Mouse (Mus musculus): ENCODE measurements around the gene Snrpd2.
A peak's percentile ranks its signal among the peaks of the same experiment; 100 is the strongest.

The Snrpd2 gene

GRCm38 (mm10) chr7:19149626-19150025 lies at the start of gene Snrpd2:
Snrpd2 (plus strand) TSS chr7:19149722.
- peak; percentile 98 to 100 for DNase-seq

GRCm38 (mm10) chr7:19100290-19100689 lies 49.2 kb upstream of the Snrpd2 start:
- DNase-seq = no peak

DNA sequence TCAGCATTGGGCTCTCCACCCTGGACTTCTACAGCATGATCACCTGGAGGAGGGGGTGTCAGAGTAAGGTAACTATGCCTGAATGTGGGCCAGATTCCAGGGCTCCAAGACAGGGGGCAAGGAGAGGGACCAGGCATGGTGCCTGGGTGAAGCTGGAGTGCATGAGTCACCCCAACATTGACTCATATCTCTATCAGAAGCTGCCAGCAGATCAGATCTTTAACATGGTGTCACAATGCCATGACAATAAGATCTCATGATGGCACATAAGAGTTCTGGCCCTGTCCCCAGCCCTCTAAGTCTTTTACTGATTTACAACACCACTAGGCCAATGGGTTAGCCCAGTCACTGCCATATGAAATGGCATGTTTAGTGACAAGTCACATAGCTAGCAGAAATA lies 45.8 kb upstream of the Snrpd2 start:
- no peak for DNase-seq

- no peak for DNase-seq
Measured at GRCm38 (mm10) chr7:19104486-19104885, 45.0 kb upstream of the Snrpd2 start.

- no peak for DNase-seq
Measured at GRCm38 (mm10) chr7:19107436-19107835, 42.1 kb upstream of the Snrpd2 start.

GRCm38 (mm10) chr7:19109565-19109964 lies 40.0 kb upstream of the Snrpd2 start:
- no peak for DNase-seq

DNA sequence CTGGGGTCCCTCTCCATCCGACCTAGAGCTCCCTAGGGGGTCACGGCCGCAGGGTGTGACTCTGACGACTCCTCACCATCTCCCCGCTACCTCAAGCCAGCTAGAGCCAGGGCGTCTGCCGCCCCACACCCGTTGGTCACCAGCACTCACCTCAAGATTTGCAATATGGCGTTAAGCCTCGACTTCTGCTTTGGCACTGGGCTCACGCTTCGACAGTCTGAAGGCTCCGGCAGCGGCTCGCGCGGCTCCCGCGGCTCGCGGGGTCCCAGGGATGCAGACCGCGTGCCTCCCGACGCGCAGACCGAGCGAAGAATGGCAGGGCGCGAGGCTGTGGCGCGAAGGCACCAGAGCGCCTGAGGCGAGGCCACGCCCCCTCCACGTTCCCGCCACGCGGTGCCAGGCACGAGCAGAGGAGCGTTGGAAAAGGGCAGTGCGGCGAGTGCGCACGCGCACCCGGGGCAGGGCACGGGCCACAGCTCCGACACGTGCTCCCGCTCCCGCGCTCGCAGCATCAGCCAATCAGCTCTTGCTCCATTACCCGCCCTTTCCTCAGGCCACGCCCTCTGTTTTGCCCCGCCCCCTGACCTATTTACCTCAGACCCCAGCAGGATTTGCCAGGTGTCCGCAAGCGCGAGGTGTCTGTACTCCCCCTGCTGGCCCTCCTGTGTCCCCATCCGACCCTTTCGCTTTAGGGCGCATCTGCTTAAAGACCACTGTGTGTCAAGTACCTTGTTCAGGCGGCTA lies 31.3 kb upstream of the Snrpd2 start, which contains the start of gene Gm4969:
Gm4969 (minus strand) TSS at position 341 of the 744 bp plus-strand sequence.
- peak; percentile 62 to 86 for DNase-seq

GRCm38 (mm10) chr7:19119083-19119482 lies 30.4 kb upstream of the Snrpd2 start:
- DNase-seq = no peak

DNA sequence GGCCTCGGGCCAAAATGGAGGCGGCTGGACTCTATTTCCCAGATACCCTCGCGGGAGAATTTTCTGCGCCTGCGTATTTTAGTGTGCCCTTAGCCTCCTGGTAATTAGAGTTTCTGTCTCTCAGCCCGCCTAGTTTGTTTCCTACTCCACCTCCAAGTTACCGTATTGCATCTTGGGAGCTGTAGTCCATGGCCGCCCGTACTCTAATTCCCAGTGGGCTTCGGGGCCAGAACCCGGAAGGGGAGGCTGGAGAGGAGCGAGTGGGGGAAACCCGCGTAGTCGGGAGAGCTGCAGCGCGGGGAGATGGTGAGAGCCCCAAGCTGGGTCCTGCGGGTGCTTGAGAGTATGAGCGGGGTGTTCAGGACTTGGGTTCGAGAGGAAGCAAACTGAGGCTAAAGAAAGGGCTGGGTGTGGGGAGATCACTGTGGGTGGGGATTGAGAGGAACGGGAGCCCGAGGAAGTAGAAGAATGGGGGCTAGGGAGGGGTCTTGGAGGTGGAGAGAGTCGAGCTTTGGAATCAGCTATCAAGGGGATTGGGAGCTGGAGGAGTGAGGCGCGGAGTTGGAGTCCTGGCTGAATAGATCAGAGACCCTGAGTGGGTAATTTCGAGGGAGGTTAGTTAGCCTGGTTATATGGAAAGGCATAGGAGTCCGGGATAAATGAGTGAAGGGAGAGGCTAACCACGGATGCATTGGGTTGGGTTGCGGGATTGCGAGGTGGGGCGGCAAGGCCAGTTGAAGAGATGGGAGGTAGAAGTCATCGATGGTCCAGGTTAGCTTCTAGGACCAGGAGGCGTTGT lies 29.7 kb upstream of the Snrpd2 start, which contains the start of gene Fbxo46:
Fbxo46 (plus strand) TSS at position 229 of the 799 bp plus-strand sequence.
- DNase-seq = peak; percentile 95 to 96

DNA sequence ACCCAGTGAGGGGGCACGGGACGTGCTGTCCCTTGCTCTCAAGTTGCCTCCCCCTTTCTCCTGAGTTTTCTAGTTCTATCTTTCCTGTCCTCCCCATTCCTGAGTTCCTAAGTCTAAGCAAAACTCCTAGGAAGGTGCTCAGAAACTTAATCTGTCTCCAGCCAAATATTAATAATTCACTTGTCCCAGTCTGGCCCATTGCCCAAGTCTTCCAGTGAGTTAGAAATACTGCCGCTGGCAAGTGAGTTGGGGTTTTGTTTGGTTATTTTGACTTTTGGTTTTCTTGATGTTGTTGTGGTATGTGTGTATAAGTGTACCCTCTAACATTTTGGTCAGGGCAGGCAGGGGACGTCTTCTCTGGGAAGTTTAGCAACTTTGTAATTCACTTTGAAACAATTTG lies 27.8 kb upstream of the Snrpd2 start:
- DNase-seq = peak in 1 of 2 experiments; percentile 83

- peak; percentile 27 to 71 for DNase-seq
Measured at GRCm38 (mm10) chr7:19124713-19125112, 24.8 kb upstream of the Snrpd2 start.

GRCm38 (mm10) chr7:19127744-19128143 lies 21.8 kb upstream of the Snrpd2 start:
- DNase-seq = no peak

- no peak for DNase-seq
Measured at GRCm38 (mm10) chr7:19129396-19129795, 20.1 kb upstream of the Snrpd2 start.

GRCm38 (mm10) chr7:19130657-19131056 lies 18.9 kb upstream of the Snrpd2 start:
- no peak for DNase-seq

GRCm38 (mm10) chr7:19131324-19131848 lies 18.1 kb upstream of the Snrpd2 start:
- peak; percentile 98 to 100 for DNase-seq

DNA sequence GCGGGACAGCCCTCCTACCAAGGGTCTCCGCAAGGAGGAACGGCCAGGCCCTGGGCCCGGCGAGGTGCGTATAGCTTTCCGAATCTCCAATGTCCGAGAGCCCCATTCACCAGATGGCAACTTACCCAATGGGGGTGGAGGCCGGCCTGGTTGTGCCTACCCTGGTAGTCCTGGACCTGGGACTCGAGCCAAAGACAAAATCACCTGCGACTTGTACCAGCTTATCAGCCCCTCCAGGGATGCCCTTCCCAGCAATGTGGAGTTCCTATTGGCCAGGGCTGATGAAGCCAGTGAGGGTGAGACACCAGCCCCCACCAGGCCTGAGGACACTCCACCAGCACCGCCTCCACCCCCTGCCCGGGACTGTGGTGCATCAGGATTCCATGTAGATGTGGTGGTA lies 13.4 kb upstream of the Snrpd2 start:
- DNase-seq = no peak

DNA sequence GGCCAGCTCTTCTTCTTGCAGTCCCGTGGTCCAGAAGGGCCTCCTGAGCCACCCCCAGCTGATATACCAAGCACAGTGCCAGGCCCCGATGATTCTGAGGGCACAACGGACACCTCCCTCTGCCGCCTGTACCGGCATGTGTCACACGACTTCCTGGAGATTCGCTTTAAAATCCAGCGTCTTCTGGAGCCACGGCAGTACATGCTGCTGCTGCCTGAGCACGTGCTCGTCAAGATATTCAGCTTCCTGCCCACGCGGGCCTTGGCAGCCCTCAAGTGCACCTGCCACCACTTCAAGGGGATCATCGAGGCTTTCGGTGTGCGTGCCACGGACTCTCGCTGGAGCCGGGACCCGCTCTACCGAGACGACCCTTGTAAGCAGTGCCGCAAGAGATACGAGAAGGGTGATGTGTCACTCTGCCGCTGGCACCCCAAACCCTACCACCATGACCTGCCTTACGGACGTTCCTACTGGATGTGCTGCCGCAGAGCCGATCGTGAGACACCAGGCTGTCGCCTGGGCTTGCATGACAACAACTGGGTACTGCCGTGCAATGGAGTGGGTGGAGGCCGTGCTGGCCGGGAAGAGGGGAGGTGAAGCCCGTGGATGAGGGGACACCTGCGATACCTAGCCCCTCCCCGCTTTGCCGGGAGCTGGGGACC lies 12.7 kb upstream of the Snrpd2 start:
- no peak for DNase-seq

- DNase-seq = peak; percentile 68 to 76
Measured at GRCm38 (mm10) chr7:19137380-19137779, 12.1 kb upstream of the Snrpd2 start.

- no peak for DNase-seq
Measured at GRCm38 (mm10) chr7:19146793-19147192, 2.7 kb upstream of the Snrpd2 start.

DNA sequence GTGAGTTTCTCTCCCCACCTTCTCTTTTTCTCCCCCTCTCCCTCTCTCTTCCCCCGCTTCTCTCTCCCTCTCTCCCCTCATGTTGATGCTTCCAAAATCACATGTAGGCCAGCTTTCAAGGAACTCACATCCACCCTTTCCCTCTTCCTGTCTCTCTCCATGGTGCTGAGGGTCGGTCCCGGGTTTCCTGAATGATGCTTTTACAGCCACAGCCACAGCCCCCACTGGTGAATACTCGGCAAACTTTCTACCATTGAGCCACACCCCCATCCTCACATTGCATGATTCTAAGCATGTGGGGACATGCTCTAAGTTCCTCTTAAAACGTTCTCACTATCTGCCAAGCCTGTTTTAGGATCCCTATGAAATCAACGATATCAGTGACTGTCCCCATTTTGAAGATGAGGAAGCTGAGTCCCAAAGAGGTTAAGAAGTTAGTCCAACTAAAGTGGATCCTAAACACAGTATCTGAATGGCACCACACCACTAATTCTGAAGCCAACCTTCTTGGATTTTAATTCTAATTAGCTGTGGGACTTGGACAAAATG lies 2.0 kb upstream of the Snrpd2 start:
- DNase-seq = no peak

DNA sequence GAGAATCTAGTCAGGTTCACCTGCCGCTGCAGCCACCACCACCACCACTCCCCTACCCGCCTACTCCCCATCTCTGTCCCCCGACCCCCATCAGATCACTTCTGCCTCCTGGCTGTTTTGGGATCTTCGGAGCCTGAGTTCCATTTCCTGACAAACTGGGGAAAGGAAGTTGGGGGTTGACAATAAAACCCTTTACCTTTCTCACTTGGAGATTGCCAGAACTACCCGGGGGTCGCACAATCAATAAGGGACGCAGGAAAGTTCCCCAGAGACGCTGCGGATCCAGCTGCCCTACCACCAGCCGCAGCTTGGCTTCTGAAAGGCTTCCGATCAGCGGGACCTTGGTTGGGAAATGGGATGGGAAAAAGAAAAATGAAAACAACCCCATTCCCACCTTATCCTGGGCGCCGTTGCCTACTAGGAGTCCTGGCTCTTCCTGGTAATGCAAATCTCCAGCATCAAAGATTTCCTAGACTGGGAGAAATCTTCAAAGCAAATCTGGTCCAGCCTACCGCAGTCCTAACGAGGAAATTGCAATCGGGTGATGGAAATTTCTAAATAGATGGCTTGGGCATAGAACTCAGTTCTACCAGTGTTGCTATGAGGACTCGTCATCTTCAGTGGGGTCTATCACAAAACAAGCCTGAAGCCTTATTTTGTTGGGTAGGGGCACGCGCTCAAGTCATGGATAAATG lies 1.2 kb upstream of the Snrpd2 start:
- no peak for DNase-seq
